ENCODE assay signal across 20 mouse cellular contexts in genomic region chr16:24451123-24451522, GRCm38 (mm10).
"Had no signal": no experiment of that assay in that cellular context is flagged by ENCODE, and none has a peak within 500 bp of the region (broad histone marks: within the 10 kb centered on the region; RNA-seq: fewer than 3 reads in every experiment).

No protein-coding gene starts in this region.

- H3K4me1 ChIP-seq: midbrain, embryonic 15.5 days had no signal

- H3K4me3 ChIP-seq: kidney, embryonic 15.5 days; limb, embryonic 12.5 days; limb, embryonic 15.5 days; midbrain, embryonic 12.5 days; midbrain, embryonic 15.5 days; neural tube, embryonic 13.5 days; stomach, embryonic 15.5 days had no signal

- H3K36me3 ChIP-seq: midbrain, embryonic 12.5 days; midbrain, embryonic 15.5 days; neural tube, embryonic 13.5 days; stomach, embryonic 15.5 days had no signal

- H3K27ac ChIP-seq: limb, embryonic 12.5 days; limb, embryonic 15.5 days; liver, embryonic 14.5 days; macrophage; midbrain, embryonic 12.5 days; midbrain, embryonic 15.5 days; neural tube, embryonic 13.5 days; stomach, embryonic 15.5 days had no signal

- DNase-seq: kidney, postnatal 10 days; kidney, postnatal 36 days; left cerebral cortex, postnatal 4 days; liver, postnatal 0 days; lung, embryonic 14.5 days; retina, postnatal 1 day; right cerebral cortex, postnatal 25 days; spleen, adult 18-20 months; thymus, adult 18-20 months had no signal

- H3K9ac ChIP-seq: kidney, embryonic 15.5 days; limb, embryonic 12.5 days; limb, embryonic 15.5 days; liver, embryonic 14.5 days; liver, postnatal 0 days; lung, embryonic 14.5 days; midbrain, embryonic 12.5 days; midbrain, embryonic 15.5 days; neural tube, embryonic 13.5 days; stomach, embryonic 15.5 days had no signal

- ATAC-seq: liver, postnatal 0 days; lung, postnatal 0 days; midbrain, embryonic 15.5 days had no signal

- H3K9me3 ChIP-seq: kidney, embryonic 15.5 days; limb, embryonic 12.5 days; limb, embryonic 15.5 days; midbrain, embryonic 12.5 days; midbrain, embryonic 15.5 days; neural tube, embryonic 13.5 days; stomach, embryonic 15.5 days had no signal

- H3K4me2 ChIP-seq: kidney, embryonic 15.5 days; limb, embryonic 12.5 days; limb, embryonic 15.5 days; liver, embryonic 11.5 days; midbrain, embryonic 12.5 days; midbrain, embryonic 15.5 days; neural tube, embryonic 13.5 days; stomach, embryonic 15.5 days had no signal

- H3K27me3 ChIP-seq: kidney, embryonic 15.5 days; limb, embryonic 12.5 days; limb, embryonic 15.5 days; midbrain, embryonic 12.5 days; midbrain, embryonic 15.5 days; neural tube, embryonic 13.5 days; stomach, embryonic 15.5 days had no signal
